Mouse (Mus musculus): ENCODE measurements at regions not wholly inside any gene's neighbourhood (a gene's known extent, or its start where the extent isn't known, plus 50 kb on each side); places are given as distances from the start of the nearest gene placed in this dataset.

- no peak for DNase-seq (ENCODE audit: low spot score)
These were observed 135.8 kb upstream of the Igf1 start for GRCm38 (mm10) chr10:87722244-87722643.

- DNase-seq (ENCODE audit: low spot score) = no peak
These were observed 125.4 kb upstream of the Igf1 start for GRCm38 (mm10) chr10:87732658-87733057.

DNA sequence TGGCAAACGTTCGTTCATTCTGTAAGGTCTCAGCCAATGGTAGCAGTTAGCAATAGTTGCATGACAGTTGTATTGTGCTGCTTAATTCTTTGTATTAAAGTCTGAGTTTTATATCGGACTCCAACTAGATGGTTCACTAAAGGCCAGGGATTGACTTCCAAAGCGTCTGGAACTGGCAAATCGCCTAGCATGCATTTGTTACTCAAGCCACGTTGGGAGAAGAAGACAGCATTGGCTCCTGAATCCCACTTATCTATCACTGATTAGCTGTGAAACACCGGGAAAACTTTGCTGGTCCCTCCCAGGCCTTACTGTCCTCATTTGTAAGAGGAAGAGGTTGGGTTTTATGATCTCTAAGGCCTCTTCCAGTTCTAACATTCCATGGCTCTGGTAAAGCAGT, 124.8 kb upstream of the Igf1 start:
- no peak for DNase-seq (ENCODE audit: low spot score)

GRCm38 (mm10) chr10:87740323-87740722, 117.7 kb upstream of the Igf1 start:
- DNase-seq (ENCODE audit: low spot score) = peak; percentile 26

DNA sequence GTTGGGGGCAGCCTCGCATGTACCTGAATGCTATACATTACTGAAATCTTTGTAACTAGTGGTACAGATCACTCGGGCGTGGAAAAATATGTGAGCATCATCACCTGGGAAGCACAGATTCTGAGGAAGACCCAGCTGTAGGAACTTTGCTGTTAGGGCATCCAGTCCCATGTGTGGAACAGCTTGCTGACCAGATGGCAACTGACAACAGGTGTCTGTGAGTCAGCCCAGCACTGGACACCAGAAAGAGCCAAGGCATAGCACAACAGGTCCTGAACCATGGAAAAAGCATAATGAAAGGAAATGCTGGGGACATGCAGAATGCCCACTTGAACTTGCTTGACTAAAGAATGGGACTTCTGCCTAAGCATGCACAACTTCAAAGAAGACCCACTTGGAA, 115.3 kb upstream of the Igf1 start:
- DNase-seq (ENCODE audit: low spot score) = no peak

DNA sequence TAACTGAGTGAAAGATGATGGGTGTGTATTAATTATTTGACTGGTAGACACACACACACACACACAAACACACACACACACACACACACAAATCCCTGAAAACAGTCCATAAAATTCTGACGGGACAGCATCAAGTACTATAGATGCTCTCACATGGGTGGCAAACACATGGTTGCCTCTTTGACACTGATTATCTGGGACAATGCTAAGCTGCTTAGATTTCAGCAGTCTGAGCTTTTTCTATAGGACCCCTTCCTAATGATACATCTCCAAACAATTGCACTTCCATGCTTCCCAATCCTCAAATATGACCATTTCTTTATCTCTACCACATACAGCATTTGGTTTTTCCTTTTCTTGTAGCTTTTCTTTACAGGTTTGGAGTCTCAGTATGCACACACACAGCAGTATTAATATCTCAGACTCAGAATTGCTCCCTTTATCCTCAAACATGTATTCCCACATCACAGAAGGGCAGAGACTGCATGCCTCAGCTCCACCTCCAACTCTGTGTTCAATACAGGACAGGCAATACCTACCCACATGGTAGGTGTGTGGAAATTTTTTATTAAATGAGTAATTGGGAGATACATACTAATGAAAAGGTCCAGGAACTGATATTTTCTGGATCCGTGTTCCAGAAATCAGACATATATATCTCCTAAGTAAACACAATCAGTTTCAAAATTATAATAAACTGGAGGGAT, 110.1 kb upstream of the Igf1 start:
- no peak for DNase-seq (ENCODE audit: low spot score)

GRCm38 (mm10) chr10:87748631-87749193, 109.4 kb upstream of the Igf1 start:
- DNase-seq (ENCODE audit: low spot score) = no peak

GRCm38 (mm10) chr10:87750321-87750720, 107.7 kb upstream of the Igf1 start:
- no peak for DNase-seq (ENCODE audit: low spot score)

DNA sequence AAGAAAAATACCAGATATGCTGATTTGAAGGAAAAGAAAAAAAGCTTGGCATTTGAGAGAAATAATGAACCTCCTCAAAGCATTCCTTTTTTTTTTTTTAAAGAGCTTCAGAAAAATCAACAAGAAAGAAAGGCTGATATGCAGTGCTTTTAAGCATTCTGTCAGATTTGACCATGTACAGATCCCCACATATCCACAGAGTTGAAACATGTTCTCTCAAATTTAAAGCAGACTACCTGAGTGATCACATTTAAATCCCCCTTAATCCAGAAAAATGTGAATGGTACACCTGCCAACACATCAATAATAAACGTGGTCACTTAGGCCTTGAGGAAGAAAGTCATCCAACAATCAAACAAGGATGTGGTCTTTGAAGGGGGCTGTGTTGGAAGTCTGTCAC, 107.1 kb upstream of the Igf1 start:
- no peak for DNase-seq (ENCODE audit: low spot score)

- no peak for DNase-seq (ENCODE audit: low spot score)
These were observed 105.9 kb upstream of the Igf1 start for GRCm38 (mm10) chr10:87752117-87752516.

DNA sequence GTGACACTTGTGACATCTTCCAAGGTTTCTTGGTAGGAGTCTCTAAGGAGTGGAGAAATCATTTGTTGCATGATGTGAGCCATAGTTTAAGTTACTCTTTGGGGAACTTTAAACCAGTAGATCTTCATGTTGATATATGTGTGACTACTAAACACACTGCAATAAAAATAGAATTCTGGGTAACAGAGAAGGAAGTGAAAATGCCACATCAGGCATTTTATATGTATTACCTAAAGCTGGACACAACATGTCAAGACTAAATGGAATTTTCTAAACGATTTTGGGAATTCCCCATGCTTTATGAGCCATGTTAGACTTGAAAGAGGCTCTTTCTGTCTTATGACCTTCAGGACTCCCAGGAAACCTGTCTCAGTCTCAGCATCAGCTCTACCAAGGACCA, 104.6 kb upstream of the Igf1 start:
- DNase-seq (ENCODE audit: low spot score) = no peak

DNA sequence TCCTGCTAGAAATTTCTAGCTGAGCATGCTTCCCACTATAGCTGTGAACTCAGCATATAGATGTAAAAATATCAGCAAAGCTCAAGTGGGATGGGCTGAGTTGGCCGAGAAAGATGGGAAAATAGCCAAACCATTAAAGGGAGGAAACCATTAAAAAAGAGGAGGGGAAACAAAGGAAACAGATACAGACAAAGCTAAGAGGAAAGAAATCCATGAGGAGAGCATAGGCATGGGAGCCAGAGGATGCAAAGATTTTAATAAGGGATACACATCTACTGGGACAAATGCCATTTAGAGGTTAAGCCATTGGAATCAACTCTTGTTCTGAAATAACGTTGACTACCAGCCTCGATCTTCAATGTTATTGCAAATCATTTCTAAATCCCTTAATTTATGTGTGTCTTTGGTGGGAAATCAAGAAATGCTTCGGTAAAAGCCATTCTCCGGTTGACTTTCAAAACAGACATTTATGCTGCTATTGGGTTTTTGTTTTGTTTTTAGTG, 96.5 kb upstream of the Igf1 start:
- DNase-seq (ENCODE audit: low spot score) = no peak

DNA sequence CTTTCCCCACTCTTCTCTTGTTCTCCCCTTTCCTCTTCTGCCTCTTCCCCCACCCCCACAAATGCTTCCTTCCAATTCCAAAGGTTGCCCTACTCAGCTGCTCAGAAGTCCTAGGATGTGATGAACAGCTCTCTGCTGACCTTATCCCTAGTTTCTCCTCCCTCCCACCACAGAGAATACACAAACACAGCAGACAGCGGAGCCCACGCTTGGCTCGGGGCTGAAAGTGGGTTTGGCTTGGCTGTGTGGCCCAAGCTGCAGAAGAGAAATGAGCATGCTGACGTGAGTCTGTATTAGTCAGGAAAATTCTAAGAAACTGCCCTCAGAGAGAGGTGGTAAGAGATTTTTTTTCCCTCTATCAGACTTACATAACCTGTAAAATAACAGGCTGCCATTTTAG, 70.5 kb upstream of the Igf1 start:
- DNase-seq (ENCODE audit: low spot score) = peak; percentile 44

GRCm38 (mm10) chr10:87792346-87792745, 65.7 kb upstream of the Igf1 start:
- DNase-seq (ENCODE audit: low spot score) = no peak

- peak; percentile 44 for DNase-seq (ENCODE audit: low spot score)
These were observed 53.9 kb upstream of the Igf1 start for GRCm38 (mm10) chr10:87803936-87804791.

DNA sequence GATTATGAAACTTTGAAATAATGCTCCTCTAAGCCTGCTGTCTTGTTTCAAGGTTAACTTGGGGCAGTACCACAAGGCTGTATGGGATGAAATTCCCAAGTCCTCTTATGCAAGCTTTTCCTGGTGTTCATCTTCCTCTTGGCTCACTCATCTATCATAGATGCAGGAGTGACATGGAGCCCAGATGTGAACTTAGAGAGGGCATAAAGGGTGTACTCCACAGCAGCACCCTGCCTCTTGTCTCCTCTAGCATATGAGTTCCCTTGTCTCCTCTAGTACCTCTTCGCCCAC, 53.3 kb upstream of the Igf1 start:
- DNase-seq (ENCODE audit: low spot score) = no peak

Measured in heart, adult 8-10 months (tissue).